Mouse (Mus musculus) MN1 (cell line): ENCODE data around the gene Pds5a.
"Not testable (repeated sequence)": the region's sequence is repeated elsewhere in the genome, so short reads cannot be mapped to it uniquely, and the experiment has no call there.

Experiments used
- DNase-seq: peaks from one replicate; pipeline ENCODE4 v3.0.0-alpha.2; 2016; ENCODE audit warnings: low spot score

Pds5a gene

GRCm38 (mm10) chr5:65696821-65697485, 1.1 kb downstream of the Pds5a start:
- DNase-seq: peak; percentile 86

- not testable (repeated sequence) for DNase-seq
Observed at GRCm38 (mm10) chr5:65694076-65694475, 4.0 kb downstream of the Pds5a start.

- DNase-seq: no peak
Observed at GRCm38 (mm10) chr5:65693018-65693417, 5.1 kb downstream of the Pds5a start.

DNA sequence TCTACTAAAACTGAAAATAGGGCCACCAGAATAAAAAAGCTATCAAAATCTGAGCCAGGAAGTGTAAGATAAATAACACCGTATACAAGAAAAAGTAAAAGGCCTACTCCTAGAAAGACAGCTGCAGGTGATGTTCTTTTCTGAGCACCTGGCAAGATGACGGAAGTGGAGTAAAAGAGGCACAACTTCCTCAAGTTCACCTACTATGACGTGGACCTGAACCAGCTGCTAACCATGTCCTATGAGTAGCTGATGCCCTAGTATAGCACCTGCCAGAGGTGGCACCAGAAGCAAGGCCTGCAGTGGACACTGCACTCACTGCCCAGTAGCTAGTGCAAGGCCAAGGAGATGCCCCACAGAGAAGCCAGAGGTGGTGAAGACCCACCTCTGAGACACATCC, 9.3 kb downstream of the Pds5a start:
- no peak for DNase-seq

- no peak for DNase-seq
Observed at GRCm38 (mm10) chr5:65686806-65687205, 11.3 kb downstream of the Pds5a start.

GRCm38 (mm10) chr5:65678826-65679225, 19.2 kb downstream of the Pds5a start:
- DNase-seq: no peak

- no peak for DNase-seq
Observed at GRCm38 (mm10) chr5:65672162-65672561, 25.9 kb downstream of the Pds5a start.

DNA sequence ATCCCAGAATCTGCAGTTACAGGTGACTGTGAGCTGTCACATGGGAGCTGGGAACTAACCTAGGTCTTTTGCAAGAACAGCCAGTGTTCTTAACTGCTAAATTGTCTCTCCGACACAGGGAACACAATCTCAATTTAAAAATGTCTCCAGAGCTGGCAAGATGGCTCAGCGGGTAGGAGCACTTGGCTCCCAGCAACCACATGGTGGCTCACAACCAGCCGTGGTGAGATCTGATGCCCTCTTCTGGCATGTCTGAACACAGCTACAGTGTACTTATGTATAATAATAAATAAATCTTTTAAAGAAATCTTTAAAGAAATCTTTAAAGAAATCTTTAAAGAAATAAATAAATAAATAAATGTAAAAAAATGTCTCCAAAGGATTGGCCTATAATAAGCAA, 30.4 kb downstream of the Pds5a start:
- DNase-seq: no peak

- no peak for DNase-seq
Observed at GRCm38 (mm10) chr5:65665370-65665769, 32.7 kb downstream of the Pds5a start.

DNA sequence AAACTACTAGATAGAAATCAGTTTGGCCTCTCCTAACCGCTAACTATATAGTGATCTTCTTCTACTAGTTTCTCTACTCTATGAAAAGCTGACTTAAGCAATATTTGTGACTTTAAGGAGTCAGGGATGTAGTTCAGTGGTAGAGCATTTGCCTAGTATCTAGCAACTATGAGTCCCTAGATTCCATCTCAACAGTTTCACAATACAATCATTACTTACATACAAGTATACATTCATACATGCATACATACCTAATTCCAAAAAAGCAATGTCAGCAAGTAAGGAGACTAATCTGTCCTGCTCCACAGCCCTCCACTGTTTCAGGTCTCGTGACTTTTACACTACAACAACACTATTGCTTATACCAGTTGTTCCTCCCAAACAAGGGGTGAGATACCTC, 36.1 kb downstream of the Pds5a start:
- no peak for DNase-seq

DNA sequence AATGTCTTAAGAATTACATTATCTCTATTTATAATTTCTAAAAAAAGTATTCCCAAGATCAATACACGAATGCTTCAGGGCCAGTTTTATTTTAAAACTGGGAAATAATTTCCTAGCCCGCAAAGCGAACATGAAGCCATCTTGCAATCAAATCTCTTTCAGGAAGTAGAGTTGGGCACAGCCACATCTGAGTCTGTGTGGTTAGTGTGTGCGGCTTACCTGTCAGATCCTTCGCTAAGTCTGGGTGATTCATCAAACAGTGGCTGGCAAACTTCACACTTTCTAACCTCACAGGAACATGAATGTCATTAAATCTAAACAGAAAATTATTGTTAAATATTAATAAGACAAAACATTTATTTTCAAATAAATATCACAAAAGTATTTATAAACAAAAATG, 44.3 kb downstream of the Pds5a start:
- DNase-seq: no peak

DNA sequence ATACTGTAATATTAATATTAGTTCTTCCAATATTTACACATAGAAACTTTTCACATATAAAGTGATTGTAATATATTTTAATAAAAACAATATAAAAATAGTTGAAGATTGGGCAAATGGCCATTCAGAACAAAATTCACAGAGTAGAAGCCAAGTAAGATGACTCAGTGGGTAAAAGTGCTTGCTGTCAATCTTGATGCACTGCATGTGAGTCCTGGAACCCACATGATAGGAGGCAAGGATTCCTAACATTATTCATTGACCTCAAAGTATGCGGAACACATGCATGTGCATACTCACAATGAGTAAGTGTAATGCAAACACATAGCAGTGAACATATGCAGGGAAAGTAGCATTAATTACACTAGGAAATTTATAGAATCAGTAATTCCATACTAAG, 59.2 kb downstream of the Pds5a start:
- DNase-seq: no peak

DNA sequence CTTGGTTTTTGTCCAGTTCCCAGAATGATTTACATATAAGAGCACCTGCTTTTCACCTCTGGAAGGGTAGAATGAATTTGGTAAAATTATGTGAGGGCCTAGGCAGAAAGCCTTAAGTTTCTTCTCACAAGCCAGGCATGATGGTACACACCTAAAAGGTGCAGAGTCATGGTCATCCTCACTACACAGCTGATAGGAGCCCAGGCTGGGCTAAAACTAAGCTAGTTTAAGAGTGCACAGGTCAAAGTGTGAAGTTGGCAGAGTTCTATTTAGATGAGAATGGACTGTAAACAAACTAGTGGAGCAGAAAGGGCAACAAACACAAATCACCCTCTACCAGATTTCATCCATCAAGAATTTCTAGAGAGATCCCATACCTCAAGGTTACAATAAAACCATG, 73.7 kb downstream of the Pds5a start:
- no peak for DNase-seq

- no peak for DNase-seq
Observed at GRCm38 (mm10) chr5:65613152-65613924, 84.7 kb downstream of the Pds5a start.

DNA sequence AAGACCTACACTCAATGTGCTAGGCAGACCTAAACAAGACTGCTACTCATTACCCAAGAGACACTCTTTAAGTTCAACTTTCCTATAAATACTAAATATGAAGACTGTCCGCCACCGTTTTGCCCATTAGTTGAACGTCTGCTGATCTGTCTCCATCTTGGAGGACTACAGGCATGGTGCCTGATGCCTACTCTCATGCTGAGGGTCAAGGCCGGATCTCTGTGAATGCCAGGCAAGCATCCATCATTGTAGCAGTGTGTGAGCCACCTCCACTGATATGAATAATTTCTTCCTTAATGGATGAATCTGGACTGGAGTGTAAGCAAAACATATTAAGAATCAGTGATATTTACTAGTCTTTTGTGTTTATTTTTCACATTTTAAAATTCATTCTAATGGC, 87.5 kb downstream of the Pds5a start:
- no peak for DNase-seq

DNA sequence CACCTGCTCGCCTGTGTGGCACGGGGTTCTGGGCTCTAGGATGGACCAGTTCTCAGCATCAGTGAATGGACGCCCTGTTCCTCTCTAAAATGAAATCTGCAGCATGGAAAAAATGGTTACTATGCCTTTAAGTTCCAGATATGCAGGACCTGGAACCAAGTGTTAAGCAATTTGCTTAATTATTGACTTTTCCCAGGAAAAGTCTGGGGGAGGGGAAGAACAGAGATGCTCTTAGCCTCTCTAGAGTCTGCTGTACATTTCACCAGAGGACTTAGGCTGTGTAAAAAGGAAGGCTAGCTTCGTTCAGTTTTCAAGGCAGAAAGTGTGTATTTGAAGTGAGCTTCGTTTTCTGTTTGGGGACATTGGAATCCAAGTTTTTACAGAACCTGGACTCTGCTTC, 88.3 kb downstream of the Pds5a start:
- no peak for DNase-seq

- DNase-seq: no peak
Observed at GRCm38 (mm10) chr5:65606820-65607219, 91.3 kb downstream of the Pds5a start.

GRCm38 (mm10) chr5:65599681-65600080, 98.4 kb downstream of the Pds5a start:
- no peak for DNase-seq

- no peak for DNase-seq
Observed at GRCm38 (mm10) chr5:65592421-65592820, 105.7 kb downstream of the Pds5a start.

DNA sequence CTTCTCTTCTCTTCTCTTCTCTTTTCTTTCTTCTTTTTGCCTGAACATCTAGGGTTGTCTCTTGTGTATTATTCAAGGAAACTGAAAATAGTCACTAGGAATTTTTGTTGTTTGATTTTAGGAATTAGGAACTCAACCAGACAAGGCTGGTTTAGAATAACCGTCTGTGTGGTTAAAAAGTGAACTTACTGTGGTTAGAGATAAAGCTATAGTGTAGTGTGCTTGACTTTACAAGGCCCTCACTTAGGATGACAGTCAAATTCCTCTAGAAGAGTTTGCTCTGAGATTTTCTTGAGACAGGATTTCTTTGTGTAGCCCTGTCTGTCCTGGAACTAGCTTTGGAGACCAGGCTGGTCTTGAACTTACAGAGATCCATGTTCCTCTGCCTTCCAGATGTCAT, 107.9 kb downstream of the Pds5a start:
- DNase-seq: no peak

- no peak for DNase-seq
Observed at GRCm38 (mm10) chr5:65586291-65586690, 111.8 kb downstream of the Pds5a start.

GRCm38 (mm10) chr5:65578545-65578944, 119.5 kb downstream of the Pds5a start:
- no peak for DNase-seq

GRCm38 (mm10) chr5:65575896-65576295, 122.2 kb downstream of the Pds5a start:
- no peak for DNase-seq

DNA sequence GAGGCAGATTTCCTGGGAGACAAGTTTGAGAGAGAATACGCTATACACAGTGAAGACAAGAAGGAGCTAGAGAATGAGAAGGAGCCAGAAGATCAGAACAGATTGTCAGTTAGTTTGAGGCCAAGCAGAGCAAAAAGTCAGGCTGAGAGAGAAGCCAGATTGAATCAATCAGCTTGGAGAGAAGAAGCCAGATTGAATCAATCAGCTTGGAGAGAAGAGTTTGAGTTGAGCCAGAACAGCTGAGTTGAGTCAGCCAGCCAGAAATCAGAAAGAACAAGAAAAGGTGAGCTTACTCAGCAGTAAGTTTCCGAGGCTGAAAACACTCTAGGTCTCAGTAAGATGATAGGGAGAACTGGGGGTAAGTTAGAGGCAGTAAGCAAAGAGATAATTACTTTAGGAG, 123.2 kb downstream of the Pds5a start:
- DNase-seq: no peak
